Mouse (Mus musculus) heart, embryonic 14.5 days (tissue): ENCODE results near the gene Cdhr1. TPM values are rescaled to one million over a fixed set of nuclear protein-coding genes. Genes with fewer than 3 reads are reported as not detected.

Source experiments
- ATAC-seq: fragments of 200-750 bp; cut with Nextera tagmentation; 2 replicates; pipeline ENCODE4 v1.8.0; 2017; ENCODE audit warnings: low read depth, moderate TSS enrichment; ENCODE audit not compliant: insufficient number of reproducible peaks, insufficient read depth, low FRiP score
- H3K27ac ChIP-seq, 2 experiments: fragments of 200-500 bp in 1 of 2; fragments of 300-500 bp in 1 of 2; sonication (generic) in 1 of 2; replicated peaks in 1 of 2; 2 replicates each; pipeline ENCODE4 v1.5.1; 2012 to 2014; ENCODE audit warnings: low read depth in 2 of 2, low read length in 2 of 2, control low read depth in 1 of 2, mild to moderate bottlenecking in 1 of 2, mixed read lengths in 1 of 2; ENCODE audit not compliant: control insufficient read depth in 1 of 2, insufficient read depth in 1 of 2
- H3K27me3 ChIP-seq: fragments of 300-500 bp; sonication (generic); 2 replicates; pipeline ENCODE4 v1.6.1; 2014; ENCODE audit warnings: mild to moderate bottlenecking, low read length, control low read depth; ENCODE audit not compliant: control insufficient read depth, insufficient read depth
- H3K36me3 ChIP-seq: fragments of 300-500 bp; sonication (generic); 2 replicates; pipeline ENCODE4 v1.6.1; 2014; ENCODE audit warnings: mild to moderate bottlenecking, control low read depth, low read length, mixed read lengths; ENCODE audit not compliant: control insufficient read depth, insufficient read depth
- H3K4me1 ChIP-seq, 2 experiments: fragments of 200-500 bp in 1 of 2; fragments of 300-500 bp in 1 of 2; sonication (generic) in 1 of 2; 2 replicates each; pipeline ENCODE4 v1.6.1; 2012 to 2014; ENCODE audit warnings: low read length in 2 of 2, control low read depth in 1 of 2, mixed read lengths in 1 of 2; ENCODE audit not compliant: control insufficient read depth in 2 of 2, insufficient read depth in 2 of 2
- H3K4me2 ChIP-seq: fragments of 300-500 bp; sonication (generic); 2 replicates; pipeline ENCODE4 v1.6.1; 2014; ENCODE audit warnings: mild to moderate bottlenecking, low read length
- H3K4me3 ChIP-seq, 2 experiments: fragments of 200-500 bp in 1 of 2; fragments of 300-500 bp in 1 of 2; sonication (generic) in 1 of 2; 2 replicates each; pipeline ENCODE4 v1.5.1; 2012 to 2014; ENCODE audit warnings: low read length in 2 of 2, mild to moderate bottlenecking in 2 of 2, control low read depth in 1 of 2, low read depth in 1 of 2, moderate library complexity in 1 of 2; ENCODE audit not compliant: control insufficient read depth in 1 of 2, insufficient read depth in 1 of 2
- H3K9ac ChIP-seq: fragments of 300-500 bp; sonication (generic); 2 replicates; pipeline ENCODE4 v1.6.1; 2014; ENCODE audit warnings: mild to moderate bottlenecking, low read length
- H3K9me3 ChIP-seq: fragments of 300-500 bp; sonication (generic); 2 replicates; pipeline ENCODE4 v1.6.1; 2016; ENCODE audit warnings: low read length, control low read depth; ENCODE audit not compliant: control insufficient read depth
- WGBS: fragments of 180-500 bp; shearing (Covaris S2); extraction: QIAGEN DNeasy Blood & Tissue Kit; methylation state at CpG from one replicate; pipeline ENCODE4 v1.1.7; 2014; 5-methylcytosine and 5-hydroxymethylcytosine counted together
- polyA plus RNA-seq: library from polyadenylated mRNA; unstranded; fragments of >200 nt; fragmentation: Nextera tagmentation; extraction: Ambion mirVana; gene quantifications from 2 replicates; pipeline ENCODE4 v1.2.1, GENCODE M21; 2014

Cdhr1 gene
- polyA plus RNA-seq, 1 experiment from 2014 or later: 0.22 TPM

- Histone ChIP-seq H3K4me2 (no peak overlapping the region), H3K36me3 (peaks cover 98% of the 10 kb centered on the region), H3K9me3 (no peaks in the 10 kb centered on the region), H3K27ac (no peak overlapping the region), H3K4me3 (no peak overlapping the region), H3K4me1 (no peaks in the 10 kb centered on the region), H3K27me3 (no peaks in the 10 kb centered on the region), H3K9ac (no peak overlapping the region)
- WGBS: 44% methylated on average over 4 of the region's 4 CpGs
- ATAC-seq: no peak
Measured at GRCm38 (mm10) chr14:37127652-37128051, 29.5 kb upstream of the Cdhr1 start.

GRCm38 (mm10) chr14:37119233-37119632 lies 21.1 kb upstream of the Cdhr1 start:
- WGBS: 97% methylated on average over 4 of the region's 4 CpGs
- no peak overlapping the region for H3K27ac ChIP-seq
- ATAC-seq: no peak
- no peaks in the 10 kb centered on the region for H3K9me3 ChIP-seq
- peaks cover 56% of the 10 kb centered on the region for H3K36me3 ChIP-seq
- H3K9ac ChIP-seq: no peak overlapping the region
- H3K4me2 ChIP-seq: no peak overlapping the region
- no peaks in the 10 kb centered on the region for H3K27me3 ChIP-seq
- peaks cover 2 to 7% of the 10 kb centered on the region in 2 experiments; a peak in 3 of 4 replicates for H3K4me1 ChIP-seq
- H3K4me3 ChIP-seq: no peak overlapping the region

GRCm38 (mm10) chr14:37113922-37114321 lies 15.8 kb upstream of the Cdhr1 start, which contains the start of gene 2610528A11Rik:
TSS of gene 2610528A11Rik (minus strand) at chr14:37114022.
- Histone ChIP-seq H3K4me1 (peaks cover 8 to 19% of the 10 kb centered on the region in 2 experiments), H3K27ac (no peak within 1 kb of the TSS), H3K9ac (no peak within 1 kb of the TSS), H3K4me2 (no peak within 1 kb of the TSS), H3K27me3 (0 out of 2 replicates have a peak, but pooled peaks cover 3% of the 10 kb centered on the region), H3K4me3 (no peak within 1 kb of the TSS), H3K9me3 (no peaks in the 10 kb centered on the region), H3K36me3 (peaks cover 5% of the 10 kb centered on the region; the same call in 1 of the 2 replicates)
- no peak for ATAC-seq
- WGBS: 65% methylated on average over 3 of the region's 3 CpGs

- no peak for ATAC-seq
Measured at GRCm38 (mm10) chr14:37112931-37113330, 14.8 kb upstream of the Cdhr1 start.

GRCm38 (mm10) chr14:37111371-37111770 lies 13.2 kb upstream of the Cdhr1 start:
- no peak overlapping the region for H3K27ac ChIP-seq
- no peaks in the 10 kb centered on the region for H3K9me3 ChIP-seq
- peaks cover 9 to 15% of the 10 kb centered on the region in 2 experiments for H3K4me1 ChIP-seq
- no peak for ATAC-seq
- H3K27me3 ChIP-seq: 0 out of 2 replicates have a peak, but pooled peaks cover 3% of the 10 kb centered on the region
- H3K9ac ChIP-seq: no peak overlapping the region
- H3K4me2 ChIP-seq: no peak overlapping the region
- no peaks in the 10 kb centered on the region for H3K36me3 ChIP-seq
- H3K4me3 ChIP-seq: no peak overlapping the region

More at GRCm38 (mm10) chr14:37112931-37113330, 14.8 kb upstream of the Cdhr1 start:
- Histone ChIP-seq H3K9ac (no peak overlapping the region), H3K27me3 (0 out of 2 replicates have a peak, but pooled peaks cover 3% of the 10 kb centered on the region), H3K4me2 (no peak overlapping the region), H3K4me1 (peaks cover 8 to 19% of the 10 kb centered on the region in 2 experiments), H3K27ac (no peak overlapping the region), H3K4me3 (no peak overlapping the region), H3K36me3 (no peaks in the 10 kb centered on the region), H3K9me3 (no peaks in the 10 kb centered on the region)
- 88% methylated on average over 7 of the region's 7 CpGs for WGBS

- Histone ChIP-seq H3K4me1 (peaks cover 16 to 24% of the 10 kb centered on the region in 2 experiments), H3K36me3 (no peaks in the 10 kb centered on the region), H3K27ac (no peak overlapping the region), H3K4me2 (no peak overlapping the region), H3K27me3 (0 out of 2 replicates have a peak, but pooled peaks cover 3% of the 10 kb centered on the region), H3K4me3 (no peak overlapping the region), H3K9me3 (no peaks in the 10 kb centered on the region), H3K9ac (no peak overlapping the region)
- WGBS: 50% methylated on average over 2 of the region's 2 CpGs
- ATAC-seq: no peak
Measured at GRCm38 (mm10) chr14:37110456-37110855, 12.3 kb upstream of the Cdhr1 start.

GRCm38 (mm10) chr14:37109975-37110374 lies 11.8 kb upstream of the Cdhr1 start:
- WGBS: 47% methylated on average over 9 of the region's 9 CpGs
- Histone ChIP-seq H3K27me3 (0 out of 2 replicates have a peak, but pooled peaks cover 3% of the 10 kb centered on the region), H3K4me2 (no peak overlapping the region), H3K4me1 (peaks cover 17 to 29% of the 10 kb centered on the region in 2 experiments), H3K36me3 (no peaks in the 10 kb centered on the region), H3K4me3 (no peak overlapping the region), H3K9ac (no peak overlapping the region), H3K27ac (no peak overlapping the region), H3K9me3 (no peaks in the 10 kb centered on the region)
- no peak for ATAC-seq

- 0 out of 2 replicates have a peak, but pooled peaks cover 3% of the 10 kb centered on the region for H3K27me3 ChIP-seq
- H3K9me3 ChIP-seq: no peaks in the 10 kb centered on the region
- H3K4me1 ChIP-seq: peaks cover 20 to 34% of the 10 kb centered on the region in 2 experiments
- no peak overlapping the region for H3K4me3 ChIP-seq
- WGBS: 75% methylated on average over 8 of the region's 8 CpGs
- H3K36me3 ChIP-seq: no peaks in the 10 kb centered on the region
- H3K9ac ChIP-seq: no peak overlapping the region
- no peak for ATAC-seq
- H3K27ac ChIP-seq: no peak overlapping the region
- H3K4me2 ChIP-seq: no peak overlapping the region
Measured at GRCm38 (mm10) chr14:37109460-37109859, 11.3 kb upstream of the Cdhr1 start.
